Mouse (Mus musculus): ENCODE measurements around the gene Atpif1. TPM values are rescaled to one million over a fixed set of nuclear protein-coding genes. Genes with fewer than 3 reads are reported as not detected.

The Atpif1 gene
- polyA plus RNA-seq, 1 experiment from 2014 or later, result 1,150 TPM

DNA sequence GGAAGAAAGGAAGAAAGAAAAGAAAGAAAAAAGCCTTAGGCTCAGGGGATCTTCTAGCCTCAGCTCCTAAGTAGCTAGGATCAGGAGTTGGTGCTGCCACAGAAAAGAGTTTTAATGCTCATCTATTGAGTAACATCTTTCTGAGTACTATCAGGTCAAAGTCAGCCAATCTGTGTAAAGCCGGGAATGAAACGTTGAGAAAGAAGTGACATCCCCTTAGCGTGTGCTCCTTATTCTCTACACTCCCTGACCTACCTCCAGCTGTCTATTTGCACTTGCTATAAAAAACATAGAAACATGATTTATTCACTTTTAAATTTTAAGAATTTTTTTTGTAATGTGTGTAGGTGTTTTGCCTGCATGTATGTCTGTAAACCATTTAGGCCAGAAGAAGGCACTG is 14.3 kb downstream of the Atpif1 start:
- Histone ChIP-seq H3K36me3 (replicated peaks) (no peaks in the 10 kb centered on the region), H3K27ac (no peak overlapping the region), H3K4me1 (peaks cover 11% of the 10 kb centered on the region), H3K4me3 (replicated peaks) (no peak overlapping the region), H3K9me3 (no peaks in the 10 kb centered on the region), H3K9ac (no peak overlapping the region), H3K4me2 (no peak overlapping the region), H3K27me3 (no peaks in the 10 kb centered on the region)
- WGBS, result 92% methylated on average over 3 of the region's 3 CpGs
- ATAC-seq (ENCODE audit: low FRiP score), result no peak

DNA sequence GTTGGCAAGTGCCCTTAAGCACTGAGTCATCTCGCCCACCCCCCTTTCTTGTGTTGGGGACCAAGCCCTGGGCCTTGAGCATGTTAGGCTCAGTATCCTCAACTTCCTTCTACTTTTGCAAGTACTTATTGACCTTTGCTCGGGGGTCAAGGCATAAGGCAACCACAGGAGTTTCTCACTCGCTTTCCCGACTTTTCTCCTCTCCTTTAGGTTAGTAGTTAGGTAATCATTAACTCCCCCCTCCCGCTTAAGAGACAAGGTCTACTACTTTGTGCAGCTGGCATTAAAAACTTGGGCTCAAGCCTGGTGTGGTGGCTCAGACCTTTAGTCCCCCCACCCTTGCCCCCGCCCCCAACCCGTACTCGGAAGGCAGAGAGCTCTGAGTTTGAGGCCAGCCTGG is 15.4 kb downstream of the Atpif1 start:
- no peak overlapping the region for H3K4me3 ChIP-seq (replicated peaks)
- peaks cover 8% of the 10 kb centered on the region for H3K27me3 ChIP-seq
- peaks cover 12% of the 10 kb centered on the region for H3K4me1 ChIP-seq
- ATAC-seq (ENCODE audit: low FRiP score), result no peak
- no peak overlapping the region for H3K4me2 ChIP-seq
- no peaks in the 10 kb centered on the region for H3K9me3 ChIP-seq
- no peak overlapping the region for H3K9ac ChIP-seq
- H3K27ac ChIP-seq, result no peak overlapping the region
- no peaks in the 10 kb centered on the region for H3K36me3 ChIP-seq (replicated peaks)
- 82% methylated on average over 8 of the region's 8 CpGs for WGBS

DNA sequence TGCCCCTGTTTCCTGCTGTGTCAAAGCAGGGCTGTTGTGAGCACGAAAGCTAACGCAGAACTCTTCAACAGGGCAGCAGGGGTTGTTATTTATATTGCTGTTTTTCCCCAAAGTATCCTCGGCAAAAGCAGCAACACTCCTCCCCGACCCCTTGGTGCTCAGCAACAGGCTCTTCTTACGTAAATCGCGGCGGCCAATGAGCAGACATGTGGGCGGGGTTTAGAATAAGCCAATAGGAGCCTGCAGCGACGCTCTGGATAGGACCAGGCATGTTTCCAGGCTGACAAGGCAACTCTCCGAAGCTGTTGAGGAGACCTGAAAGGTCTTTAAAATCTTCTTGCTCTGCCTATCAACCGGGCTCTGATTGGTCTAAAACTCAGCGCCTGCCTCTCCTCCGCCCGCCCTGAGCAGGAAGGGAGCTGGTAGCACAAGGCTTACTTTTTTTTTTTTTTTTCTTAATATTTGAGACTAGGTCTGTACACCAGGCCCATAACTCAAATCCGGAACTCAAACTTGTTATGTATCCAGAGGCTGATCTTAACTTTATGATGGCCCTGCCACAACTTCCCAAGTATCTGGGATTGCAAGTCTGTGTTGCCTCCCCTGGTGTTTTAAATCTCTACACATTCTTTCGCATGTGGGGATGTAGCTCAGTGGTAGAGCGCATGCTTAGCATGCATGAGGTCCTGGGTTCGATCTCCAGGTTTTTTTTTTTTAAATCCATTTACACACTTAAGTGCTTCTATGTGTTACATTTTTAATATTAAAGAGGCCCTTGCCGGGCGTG is 17.9 kb downstream of the Atpif1 start:
- H3K9ac ChIP-seq, result peak overlapping the region; percentile 51
- peaks cover 15% of the 10 kb centered on the region for H3K27me3 ChIP-seq
- peak overlapping the region; percentile 42; the same call in 1 of the 2 replicates for H3K27ac ChIP-seq
- peak; percentile 93 for ATAC-seq (ENCODE audit: low FRiP score)
- H3K9me3 ChIP-seq, result no peaks in the 10 kb centered on the region
- peak overlapping the region; percentile 47 for H3K4me3 ChIP-seq (replicated peaks)
- H3K4me2 ChIP-seq, result peak overlapping the region; percentile 95
- H3K4me1 ChIP-seq, result peaks cover 12% of the 10 kb centered on the region
- 20% methylated on average over 22 of the region's 22 CpGs for WGBS
- H3K36me3 ChIP-seq (replicated peaks), result no peaks in the 10 kb centered on the region

DNA sequence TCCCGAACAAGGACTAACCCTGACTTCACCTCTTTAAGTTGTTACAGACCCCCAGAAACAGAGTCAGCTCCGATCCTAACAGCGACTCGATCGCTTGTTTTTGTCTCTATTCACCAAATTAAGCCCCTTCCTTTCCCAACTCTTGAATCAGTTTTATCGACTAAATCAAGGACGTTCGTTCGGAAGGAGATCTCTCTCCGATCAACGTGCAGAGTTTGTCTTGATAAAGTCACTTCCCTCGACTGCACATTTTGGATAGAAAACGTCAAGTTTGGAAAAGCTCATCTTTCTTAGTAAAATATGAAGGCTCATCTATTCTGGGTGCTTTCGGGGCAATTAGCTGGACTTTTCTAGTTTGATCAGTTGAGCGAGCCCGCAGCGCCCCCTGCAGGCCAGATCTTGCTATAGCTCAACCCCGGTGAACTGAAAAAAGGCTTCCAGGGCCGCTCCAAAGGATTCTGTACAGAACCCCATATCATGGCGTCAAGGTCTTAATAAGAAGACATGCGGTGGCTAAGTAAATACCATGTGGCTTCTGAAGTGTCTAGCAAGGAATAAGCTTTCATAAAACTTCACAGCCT is 18.8 kb downstream of the Atpif1 start:
- H3K9ac ChIP-seq, result peak overlapping the region; percentile 51
- peak overlapping the region; percentile 95 for H3K4me2 ChIP-seq
- H3K36me3 ChIP-seq (replicated peaks), result no peaks in the 10 kb centered on the region
- ATAC-seq (ENCODE audit: low FRiP score), result no peak
- H3K9me3 ChIP-seq, result no peaks in the 10 kb centered on the region
- H3K4me3 ChIP-seq (replicated peaks), result peak overlapping the region; percentile 47
- WGBS, result 1% methylated on average over 21 of the region's 21 CpGs
- H3K27ac ChIP-seq, result peak overlapping the region; percentile 36; the same call in 1 of the 2 replicates
- H3K4me1 ChIP-seq, result peaks cover 12% of the 10 kb centered on the region
- peaks cover 15% of the 10 kb centered on the region for H3K27me3 ChIP-seq

DNA sequence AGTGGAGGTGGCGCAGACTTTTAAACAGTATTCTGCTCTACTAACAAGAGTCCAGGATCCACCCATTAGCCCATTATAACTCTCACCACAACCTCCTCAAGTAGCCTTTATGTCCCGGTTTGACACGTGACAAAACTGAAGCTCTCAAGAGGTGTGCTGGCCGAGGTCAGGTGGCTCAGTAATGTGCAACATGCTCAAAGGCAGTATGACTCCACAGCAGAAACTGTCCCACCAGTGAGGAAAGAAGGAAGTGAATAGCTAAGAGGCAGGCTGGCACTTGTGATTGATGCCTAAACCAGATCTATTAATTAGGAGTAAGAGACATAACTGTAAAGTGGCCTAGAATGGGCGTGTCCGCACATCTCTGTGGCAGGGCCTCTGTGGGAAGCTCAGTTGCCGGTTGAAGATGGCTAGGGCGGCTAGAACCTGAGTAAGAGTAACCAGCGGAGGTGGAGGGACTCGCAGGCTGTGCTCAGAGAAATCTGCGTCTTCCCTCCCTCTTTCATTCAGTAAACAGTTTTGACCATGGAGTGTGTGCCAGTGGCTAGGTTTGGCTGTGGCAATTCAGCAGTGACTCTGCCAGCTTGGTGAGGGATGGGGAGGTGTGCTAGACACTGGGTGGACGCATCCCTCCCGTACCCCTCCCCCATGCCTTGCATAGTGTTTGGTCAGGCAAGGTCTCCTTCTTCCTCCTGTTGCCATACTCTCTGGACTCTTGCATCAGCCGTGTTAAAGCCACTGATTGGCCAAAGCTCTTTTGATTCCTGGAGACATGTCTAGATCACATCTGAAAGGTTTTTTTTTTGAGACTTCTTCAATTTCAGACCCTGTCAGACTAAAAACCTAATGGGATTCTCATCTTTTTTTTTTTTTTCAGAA is 19.8 kb downstream of the Atpif1 start:
- Histone ChIP-seq H3K27ac (no peak overlapping the region), H3K4me3 (replicated peaks) (no peak overlapping the region), H3K9me3 (no peaks in the 10 kb centered on the region), H3K4me1 (peaks cover 18% of the 10 kb centered on the region), H3K9ac (no peak overlapping the region), H3K27me3 (peaks cover 15% of the 10 kb centered on the region), H3K36me3 (replicated peaks) (no peaks in the 10 kb centered on the region), H3K4me2 (no peak overlapping the region)
- no peak for ATAC-seq (ENCODE audit: low FRiP score)
- 30% methylated on average over 14 of the region's 14 CpGs for WGBS

DNA sequence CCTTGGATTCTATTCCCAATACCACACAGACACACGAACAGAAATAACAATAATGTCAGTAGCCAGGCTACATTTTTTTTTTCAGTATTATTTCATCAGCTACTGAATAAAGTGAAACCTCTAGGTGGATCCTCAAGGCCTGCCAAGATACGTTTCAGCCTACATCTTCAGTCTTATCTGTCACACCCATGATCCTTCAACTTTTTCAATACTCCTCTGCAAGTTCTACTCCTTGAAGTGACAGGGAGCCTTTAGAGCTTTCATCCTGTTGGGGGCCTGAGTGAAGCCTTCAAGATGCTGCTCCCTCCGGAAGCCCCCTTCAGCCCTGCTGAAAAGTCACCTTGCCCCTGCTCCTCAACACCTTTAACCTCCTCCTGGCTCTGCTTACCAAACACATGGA is 21.4 kb downstream of the Atpif1 start:
- Histone ChIP-seq H3K36me3 (replicated peaks) (no peaks in the 10 kb centered on the region), H3K4me1 (peaks cover 19% of the 10 kb centered on the region), H3K27me3 (peaks cover 19% of the 10 kb centered on the region), H3K27ac (no peak overlapping the region), H3K9me3 (no peaks in the 10 kb centered on the region), H3K9ac (no peak overlapping the region), H3K4me2 (no peak overlapping the region), H3K4me3 (replicated peaks) (no peak overlapping the region)
- no peak for ATAC-seq (ENCODE audit: low FRiP score)
- 80% methylated on average over 3 of the region's 3 CpGs for WGBS

DNA sequence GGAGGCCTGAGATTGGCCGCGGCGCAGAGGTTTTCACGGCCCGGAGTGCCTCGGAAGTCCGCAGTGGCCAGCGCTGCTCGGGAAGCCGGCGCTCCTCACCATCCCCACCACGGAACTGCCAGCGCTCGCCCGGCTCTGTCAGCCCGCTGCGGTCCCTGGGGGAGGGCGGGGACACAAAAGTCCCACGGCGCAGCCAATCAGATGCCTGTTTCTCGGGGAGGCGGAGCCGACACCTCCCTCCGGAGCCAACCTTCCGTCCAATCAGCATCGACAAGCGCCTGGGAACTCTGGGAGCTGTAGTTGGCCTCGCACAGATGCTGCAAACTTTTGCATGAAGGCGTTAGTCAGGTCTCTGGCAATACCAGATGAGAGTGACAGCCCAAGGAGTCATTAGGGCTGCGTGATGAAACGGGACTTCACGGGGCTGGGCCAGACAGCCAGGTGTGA is 23.1 kb downstream of the Atpif1 start, which contains the start of gene Sesn2:
Gene Sesn2 (minus strand): TSS at position 150 of the 447 bp plus-strand sequence.
- H3K4me3 ChIP-seq (replicated peaks), result peak within 1 kb of the TSS; percentile 64
- H3K36me3 ChIP-seq (replicated peaks), result no peaks in the 10 kb centered on the region
- peak within 1 kb of the TSS; percentile 67 for H3K9ac ChIP-seq
- peak within 1 kb of the TSS; percentile 75 for H3K27ac ChIP-seq
- peak; percentile 94 for ATAC-seq (ENCODE audit: low FRiP score)
- peaks cover 19% of the 10 kb centered on the region for H3K4me1 ChIP-seq
- H3K27me3 ChIP-seq, result peaks cover 19% of the 10 kb centered on the region
- H3K9me3 ChIP-seq, result no peaks in the 10 kb centered on the region
- under 1% methylated on average over 32 of the region's 32 CpGs for WGBS
- H3K4me2 ChIP-seq, result peak within 1 kb of the TSS; percentile 83

DNA sequence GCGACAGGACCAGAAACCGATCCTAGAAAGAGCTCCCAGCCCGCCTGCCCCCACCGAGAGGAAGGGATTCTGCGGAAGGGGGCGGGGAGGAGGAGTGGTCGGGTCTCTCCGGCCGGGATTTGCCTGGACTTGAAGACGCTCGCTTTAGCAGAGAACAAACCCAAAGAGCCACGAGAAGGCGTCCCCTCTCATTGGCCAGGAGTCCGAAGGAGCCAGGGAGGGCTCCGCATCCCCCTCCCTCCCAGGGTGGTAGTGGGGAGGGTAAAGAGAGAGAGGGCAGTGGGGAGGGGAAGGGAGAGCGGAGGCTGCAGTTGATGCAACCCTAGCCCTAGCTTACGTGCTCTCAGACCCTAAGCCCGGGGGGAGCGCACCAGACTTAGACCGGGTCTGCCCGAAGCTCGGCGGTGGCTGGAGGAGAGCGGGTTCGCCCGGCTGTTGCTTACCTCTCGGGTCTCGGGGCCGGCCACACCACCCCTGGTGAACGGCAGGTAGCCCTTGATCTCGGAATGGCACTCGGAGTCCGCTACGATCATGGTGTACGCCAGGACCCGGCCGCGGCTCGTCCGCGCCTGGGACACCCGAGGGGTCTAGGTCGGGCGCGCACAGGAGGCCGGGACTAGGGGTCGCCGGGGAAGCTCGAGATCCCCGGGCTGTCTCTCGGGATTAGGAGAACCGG is 23.7 kb downstream of the Atpif1 start:
- H3K36me3 ChIP-seq (replicated peaks), result no peaks in the 10 kb centered on the region
- H3K4me1 ChIP-seq, result peaks cover 16% of the 10 kb centered on the region
- peak overlapping the region; percentile 67 for H3K9ac ChIP-seq
- peak overlapping the region; percentile 64 for H3K4me3 ChIP-seq (replicated peaks)
- no peaks in the 10 kb centered on the region for H3K9me3 ChIP-seq
- peaks cover 19% of the 10 kb centered on the region for H3K27me3 ChIP-seq
- ATAC-seq (ENCODE audit: low FRiP score), result peak; percentile 80
- H3K4me2 ChIP-seq, result peak overlapping the region; percentile 83
- H3K27ac ChIP-seq, result peak overlapping the region; percentile 75
- WGBS, result under 1% methylated on average over 52 of the region's 52 CpGs

DNA sequence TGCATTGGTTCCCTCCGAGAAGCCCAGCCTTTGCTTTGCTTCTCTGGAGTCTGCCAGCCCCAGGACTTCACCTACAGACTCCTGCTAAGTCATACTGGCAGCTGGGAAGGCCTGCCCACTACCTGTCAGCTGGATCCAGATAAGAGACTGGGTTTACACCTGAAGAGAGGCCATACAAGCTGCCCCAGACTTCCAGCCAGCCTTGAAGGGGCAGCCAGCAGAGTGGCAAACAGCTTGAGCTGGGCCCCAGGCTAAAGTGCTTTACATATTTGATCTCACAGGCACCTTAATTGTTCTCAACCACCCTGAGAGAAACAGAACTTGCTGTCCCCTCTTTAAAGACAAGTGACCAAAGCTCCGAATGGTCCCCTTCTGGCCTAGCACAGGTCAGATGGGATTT is 26.2 kb downstream of the Atpif1 start:
- H3K4me3 ChIP-seq (replicated peaks), result no peak overlapping the region
- H3K27ac ChIP-seq, result no peak overlapping the region

DNA sequence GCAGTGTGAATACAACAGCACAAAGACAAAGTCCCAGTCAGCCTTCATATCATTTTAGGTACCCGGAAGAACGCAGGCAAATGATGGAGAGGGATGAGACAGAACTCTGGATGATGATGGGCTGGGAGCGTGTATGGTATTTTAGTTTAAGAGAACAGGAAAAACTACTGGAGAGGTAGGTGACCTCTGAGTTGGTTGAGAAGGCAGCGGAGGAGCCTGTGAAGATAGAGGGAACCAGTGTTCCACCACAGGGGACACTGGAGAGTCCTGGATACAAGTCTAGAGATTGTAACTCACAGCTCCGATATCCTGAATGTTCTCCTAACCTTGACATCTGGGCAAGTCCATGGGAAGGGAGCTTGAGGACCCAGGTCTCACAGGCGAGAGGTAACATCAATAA is 27.2 kb downstream of the Atpif1 start:
- H3K9me3 ChIP-seq, result no peaks in the 10 kb centered on the region
- no peak for ATAC-seq (ENCODE audit: low FRiP score)
- 76% methylated on average over 6 of the region's 6 CpGs for WGBS

More for the DNA sequence above, 26.2 kb downstream of the Atpif1 start:
- ATAC-seq (ENCODE audit: low FRiP score), result no peak
- Histone ChIP-seq H3K36me3 (replicated peaks) (no peaks in the 10 kb centered on the region), H3K27me3 (peaks cover 11% of the 10 kb centered on the region), H3K4me1 (peaks cover 7% of the 10 kb centered on the region), H3K9me3 (no peaks in the 10 kb centered on the region), H3K9ac (no peak overlapping the region), H3K4me2 (no peak overlapping the region)
- WGBS, result 28% methylated on average over 2 of the region's 2 CpGs

DNA sequence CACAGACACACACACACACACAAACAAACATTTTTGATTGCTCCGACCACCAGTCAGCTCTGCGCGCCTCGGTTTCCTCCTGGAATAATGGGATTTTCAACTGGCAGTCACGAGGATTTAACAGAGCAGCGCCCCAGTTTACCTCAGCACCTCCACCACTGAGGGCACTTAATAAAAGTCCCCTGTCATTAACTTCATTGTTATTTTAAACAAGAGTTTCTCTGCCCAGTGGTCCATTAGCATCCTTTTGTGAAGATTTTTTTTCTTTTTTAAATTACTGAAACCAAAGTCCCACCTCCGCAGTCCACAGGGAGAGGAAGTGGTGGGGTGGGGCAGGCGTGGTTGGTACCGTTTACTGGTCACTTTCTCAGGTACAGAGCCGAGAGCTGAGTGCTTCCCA is 27.7 kb downstream of the Atpif1 start:
- ATAC-seq (ENCODE audit: low FRiP score), result no peak
- no peaks in the 10 kb centered on the region for H3K9me3 ChIP-seq
- WGBS, result 25% methylated on average over 10 of the region's 10 CpGs

More for the DNA sequence above, 27.2 kb downstream of the Atpif1 start:
- Histone ChIP-seq H3K9ac (no peak overlapping the region), H3K27ac (no peak overlapping the region), H3K27me3 (peaks cover 9% of the 10 kb centered on the region), H3K4me3 (replicated peaks) (no peak overlapping the region), H3K4me2 (no peak overlapping the region), H3K36me3 (replicated peaks) (no peaks in the 10 kb centered on the region), H3K4me1 (peaks cover 7% of the 10 kb centered on the region)

More for the DNA sequence above, 27.7 kb downstream of the Atpif1 start:
- H3K36me3 ChIP-seq (replicated peaks), result no peaks in the 10 kb centered on the region
- H3K9ac ChIP-seq, result no peak overlapping the region
- peaks cover 7% of the 10 kb centered on the region for H3K4me1 ChIP-seq
- no peak overlapping the region for H3K27ac ChIP-seq
- H3K27me3 ChIP-seq, result peaks cover 5% of the 10 kb centered on the region
- H3K4me2 ChIP-seq, result no peak overlapping the region
- no peak overlapping the region for H3K4me3 ChIP-seq (replicated peaks)

Measured in forebrain, embryonic 12.5 days (tissue).